Mouse (Mus musculus): ENCODE results near the gene Fbxw7. TPM values are rescaled to one million over a fixed set of nuclear protein-coding genes. Genes with fewer than 3 reads are reported as not detected.
"Not testable (repeated sequence)": the region's sequence is repeated elsewhere in the genome, so short reads cannot be mapped to it uniquely, and the experiment has no call there.

Fbxw7 gene
- polyA plus RNA-seq, 1 experiment: 4.1 TPM

- no peak overlapping the region for H3K27ac ChIP-seq (ENCODE audit: insufficient read depth, low read depth, low read length)
- H3K4me3 ChIP-seq (ENCODE audit: insufficient read depth, low read depth, low read length): no peak overlapping the region
- peak; percentile 22 for DNase-seq
- H3K27me3 ChIP-seq (replicated peaks; ENCODE audit: control insufficient read depth, insufficient read depth, low read length): no peaks in the 10 kb centered on the region
- TF ChIP-seq CTCF (conservative IDR thresholded peaks at IDR 0.05; ENCODE audit: insufficient read depth, insufficient read length, low read depth, low read length) (no peak), POLR2A (IDR thresholded peaks at IDR 0.05; ENCODE audit: low read depth, low read length) (no peak)
- 79% methylated on average over 1 of the region's 1 CpGs for WGBS
- H3K4me1 ChIP-seq (ENCODE audit: control insufficient read depth, insufficient read depth, low read length): 0 out of 2 replicates have a peak, but pooled peaks cover 4% of the 10 kb centered on the region
- H3K36me3 ChIP-seq (ENCODE audit: control insufficient read depth, insufficient read depth, low read length): no peaks in the 10 kb centered on the region
These were observed 45.6 kb downstream of the Fbxw7 start for GRCm38 (mm10) chr3:84860669-84861068.

- not testable (repeated sequence) for H3K27ac ChIP-seq (ENCODE audit: insufficient read depth, low read depth, low read length); H3K36me3 ChIP-seq (ENCODE audit: control insufficient read depth, insufficient read depth, low read length); H3K4me3 ChIP-seq (ENCODE audit: insufficient read depth, low read depth, low read length); H3K4me1 ChIP-seq (ENCODE audit: control insufficient read depth, insufficient read depth, low read length); H3K27me3 ChIP-seq (replicated peaks; ENCODE audit: control insufficient read depth, insufficient read depth, low read length); DNase-seq
- WGBS: 89% methylated on average over 3 of the region's 3 CpGs
These were observed 46.7 kb downstream of the Fbxw7 start for GRCm38 (mm10) chr3:84861817-84862216.

- H3K27me3 ChIP-seq (replicated peaks; ENCODE audit: control insufficient read depth, insufficient read depth, low read length): no peaks in the 10 kb centered on the region
- DNase-seq: no peak
- 60% methylated on average over 3 of the region's 3 CpGs for WGBS
These were observed 50.6 kb downstream of the Fbxw7 start for GRCm38 (mm10) chr3:84865684-84866083.

GRCm38 (mm10) chr3:84866866-84867265 lies 51.8 kb downstream of the Fbxw7 start:
- TF ChIP-seq CTCF (conservative IDR thresholded peaks at IDR 0.05; ENCODE audit: insufficient read depth, insufficient read length, low read depth, low read length) (no peak), POLR2A (IDR thresholded peaks at IDR 0.05; ENCODE audit: low read depth, low read length) (no peak)
- H3K27me3 ChIP-seq (replicated peaks; ENCODE audit: control insufficient read depth, insufficient read depth, low read length): no peaks in the 10 kb centered on the region
- H3K27ac ChIP-seq (ENCODE audit: insufficient read depth, low read depth, low read length): no peak overlapping the region
- H3K4me1 ChIP-seq (ENCODE audit: control insufficient read depth, insufficient read depth, low read length): peaks cover 3% of the 10 kb centered on the region; the same call in 1 of the 2 replicates
- no peak for DNase-seq
- WGBS: 75% methylated on average over 4 of the region's 4 CpGs
- no peaks in the 10 kb centered on the region for H3K36me3 ChIP-seq (ENCODE audit: control insufficient read depth, insufficient read depth, low read length)
- no peak overlapping the region for H3K4me3 ChIP-seq (ENCODE audit: insufficient read depth, low read depth, low read length)

More at GRCm38 (mm10) chr3:84865684-84866083, 50.6 kb downstream of the Fbxw7 start:
- Histone ChIP-seq H3K4me3 (ENCODE audit: insufficient read depth, low read depth, low read length) (no peak overlapping the region), H3K36me3 (ENCODE audit: control insufficient read depth, insufficient read depth, low read length) (no peaks in the 10 kb centered on the region), H3K27ac (ENCODE audit: insufficient read depth, low read depth, low read length) (no peak overlapping the region), H3K4me1 (ENCODE audit: control insufficient read depth, insufficient read depth, low read length) (peaks cover 4% of the 10 kb centered on the region; the same call in 1 of the 2 replicates)
- TF ChIP-seq CTCF (conservative IDR thresholded peaks at IDR 0.05; ENCODE audit: insufficient read depth, insufficient read length, low read depth, low read length) (no peak), POLR2A (IDR thresholded peaks at IDR 0.05; ENCODE audit: low read depth, low read length) (no peak)

GRCm38 (mm10) chr3:84867434-84867975 lies 52.4 kb downstream of the Fbxw7 start:
- no peak overlapping the region for H3K27ac ChIP-seq (ENCODE audit: insufficient read depth, low read depth, low read length)
- WGBS: 83% methylated on average over 1 of the region's 1 CpGs
- no peak overlapping the region for H3K4me3 ChIP-seq (ENCODE audit: insufficient read depth, low read depth, low read length)
- peak; percentile 31 for DNase-seq
- peaks cover 3% of the 10 kb centered on the region; the same call in 1 of the 2 replicates for H3K4me1 ChIP-seq (ENCODE audit: control insufficient read depth, insufficient read depth, low read length)
- no peaks in the 10 kb centered on the region for H3K27me3 ChIP-seq (replicated peaks; ENCODE audit: control insufficient read depth, insufficient read depth, low read length)
- TF ChIP-seq POLR2A (IDR thresholded peaks at IDR 0.05; ENCODE audit: low read depth, low read length): no peak
- TF ChIP-seq CTCF (conservative IDR thresholded peaks at IDR 0.05; ENCODE audit: insufficient read depth, insufficient read length, low read depth, low read length): no peak
- H3K36me3 ChIP-seq (ENCODE audit: control insufficient read depth, insufficient read depth, low read length): no peaks in the 10 kb centered on the region

- no peaks in the 10 kb centered on the region for H3K36me3 ChIP-seq (ENCODE audit: control insufficient read depth, insufficient read depth, low read length)
- H3K27ac ChIP-seq (ENCODE audit: insufficient read depth, low read depth, low read length): no peak overlapping the region
- no peak for DNase-seq
- TF ChIP-seq POLR2A (IDR thresholded peaks at IDR 0.05; ENCODE audit: low read depth, low read length): no peak
- no peak for TF ChIP-seq CTCF (conservative IDR thresholded peaks at IDR 0.05; ENCODE audit: insufficient read depth, insufficient read length, low read depth, low read length)
- no peaks in the 10 kb centered on the region for H3K27me3 ChIP-seq (replicated peaks; ENCODE audit: control insufficient read depth, insufficient read depth, low read length)
- no peak overlapping the region for H3K4me3 ChIP-seq (ENCODE audit: insufficient read depth, low read depth, low read length)
- peaks cover 3% of the 10 kb centered on the region; the same call in 1 of the 2 replicates for H3K4me1 ChIP-seq (ENCODE audit: control insufficient read depth, insufficient read depth, low read length)
- WGBS: 53% methylated on average over 1 of the region's 1 CpGs
These were observed 52.9 kb downstream of the Fbxw7 start for GRCm38 (mm10) chr3:84867991-84868390.

GRCm38 (mm10) chr3:84870126-84870525 lies 55.1 kb downstream of the Fbxw7 start:
- Histone ChIP-seq H3K27me3 (replicated peaks; ENCODE audit: control insufficient read depth, insufficient read depth, low read length) (no peaks in the 10 kb centered on the region), H3K27ac (ENCODE audit: insufficient read depth, low read depth, low read length) (no peak overlapping the region), H3K4me1 (ENCODE audit: control insufficient read depth, insufficient read depth, low read length) (peaks cover 3% of the 10 kb centered on the region; the same call in 1 of the 2 replicates), H3K4me3 (ENCODE audit: insufficient read depth, low read depth, low read length) (no peak overlapping the region), H3K36me3 (ENCODE audit: control insufficient read depth, insufficient read depth, low read length) (no peaks in the 10 kb centered on the region)
- no peak for DNase-seq
- no peak for TF ChIP-seq CTCF (conservative IDR thresholded peaks at IDR 0.05; ENCODE audit: insufficient read depth, insufficient read length, low read depth, low read length)
- no peak for TF ChIP-seq POLR2A (IDR thresholded peaks at IDR 0.05; ENCODE audit: low read depth, low read length)

All from kidney, adult 2 months (tissue).